Mouse (Mus musculus) heart, postnatal 0 days (tissue): ENCODE data around the gene Nrip1.

ENCODE experiments used
- CTCF ChIP-seq: IDR thresholded peaks from 2 replicates; pipeline ENCODE4 v1.5.1; 2016; ENCODE audit warnings: antibody characterized with exemption, control low read depth, low read depth
- EP300 ChIP-seq: IDR thresholded peaks from 2 replicates; pipeline ENCODE4 v1.6.1; 2016; ENCODE audit warnings: antibody characterized with exemption, low read depth

- TF ChIP-seq EP300: no peak
- no peak for TF ChIP-seq CTCF
Measured at GRCm38 (mm10) chr16:76283796-76284195, 89.8 kb downstream of the Nrip1 start.
